Mouse (Mus musculus): ENCODE measurements at regions not wholly inside any gene's neighbourhood (a gene's known extent, or its start where the extent isn't known, plus 50 kb on each side); places are given as distances from the start of the nearest gene placed in this dataset.

DNA sequence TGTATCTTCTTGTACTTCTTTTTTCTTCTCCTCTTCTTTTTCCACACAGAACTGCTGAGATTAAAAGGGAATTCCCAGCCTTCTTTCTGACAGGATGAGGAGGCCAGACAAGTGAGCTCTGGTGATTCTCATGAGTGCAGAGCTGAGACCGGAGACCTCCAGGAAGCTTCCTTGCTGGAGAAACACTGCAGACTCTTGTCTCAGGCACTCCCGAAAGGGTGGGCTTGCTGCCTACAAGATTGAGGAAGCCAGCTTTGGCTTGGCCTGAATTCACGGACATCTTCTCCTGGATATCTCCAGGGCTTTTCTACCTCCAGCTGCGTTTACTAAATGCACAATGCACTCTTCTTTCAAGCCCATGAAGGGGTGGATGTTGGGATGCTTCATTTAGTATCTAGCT lies 226.0 kb downstream of the Csl start:
- TF ChIP-seq CTCF (IDR thresholded peaks at IDR 0.05; ENCODE audit: control insufficient read depth, insufficient read depth, insufficient read length), result no peak
- no peak for TF ChIP-seq MAX (IDR thresholded peaks at IDR 0.05)
- no peak for TF ChIP-seq FOSL1 (IDR thresholded peaks at IDR 0.05; ENCODE audit: insufficient read depth, low read length, poor library complexity, severe bottlenecking)
- TF ChIP-seq CEBPB (IDR thresholded peaks at IDR 0.05; ENCODE audit: low read depth), result no peak
- TF ChIP-seq USF1 (IDR thresholded peaks at IDR 0.05; ENCODE audit: low read depth), result no peak
- no peak for TF ChIP-seq MYOG (IDR thresholded peaks at IDR 0.05; ENCODE audit: control insufficient read depth, extremely low read depth, insufficient read length)
- TF ChIP-seq MYOD1 (IDR thresholded peaks at IDR 0.05; ENCODE audit: control insufficient read depth, insufficient read length, low read depth), result no peak
- no peak overlapping the region for H3K4me3 ChIP-seq (ENCODE audit: insufficient read depth, poor library complexity, severe bottlenecking)
- H3K79me3 ChIP-seq (ENCODE audit: low read depth), result no peaks in the 10 kb centered on the region
- no peaks in the 10 kb centered on the region for H3K36me3 ChIP-seq (ENCODE audit: control insufficient read depth, insufficient read depth)
- H3K27me3 ChIP-seq (ENCODE audit: control insufficient read depth, insufficient read depth, insufficient read length), result no peaks in the 10 kb centered on the region
- no peak overlapping the region for H3ac ChIP-seq (ENCODE audit: control insufficient read depth, insufficient read length, low read depth)
- no peaks in the 10 kb centered on the region for H3K79me2 ChIP-seq (ENCODE audit: control insufficient read depth, insufficient read depth)

DNA sequence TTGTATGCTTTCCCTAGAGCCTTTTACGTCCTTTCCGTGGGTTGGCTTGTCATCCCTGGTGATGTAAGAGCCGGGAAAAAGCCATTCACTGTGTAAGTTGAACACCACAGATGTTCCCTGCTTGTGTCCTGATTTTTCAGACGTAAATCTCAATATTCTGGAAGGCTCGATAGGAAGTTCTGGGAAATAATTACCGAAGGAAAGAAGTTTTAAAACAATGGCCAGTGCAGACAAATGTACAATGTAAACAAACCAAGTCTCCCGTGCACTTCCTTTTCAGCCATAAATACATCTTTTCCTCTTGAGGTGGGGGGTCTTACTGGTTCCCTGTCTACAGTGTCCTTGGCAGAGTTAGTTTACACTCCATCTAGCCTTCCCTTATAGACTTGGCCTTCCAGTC lies 225.2 kb downstream of the Csl start:
- TF ChIP-seq USF1 (IDR thresholded peaks at IDR 0.05; ENCODE audit: low read depth) (no peak), MYOD1 (IDR thresholded peaks at IDR 0.05; ENCODE audit: control insufficient read depth, insufficient read length, low read depth) (no peak), MYOG (IDR thresholded peaks at IDR 0.05; ENCODE audit: control insufficient read depth, extremely low read depth, insufficient read length) (no peak), CTCF (IDR thresholded peaks at IDR 0.05; ENCODE audit: control insufficient read depth, insufficient read depth, insufficient read length) (no peak), MAX (IDR thresholded peaks at IDR 0.05) (no peak), CEBPB (IDR thresholded peaks at IDR 0.05; ENCODE audit: low read depth) (no peak), FOSL1 (IDR thresholded peaks at IDR 0.05; ENCODE audit: insufficient read depth, low read length, poor library complexity, severe bottlenecking) (no peak)
- no peaks in the 10 kb centered on the region for H3K79me3 ChIP-seq (ENCODE audit: low read depth)
- H3K4me3 ChIP-seq (ENCODE audit: insufficient read depth, poor library complexity, severe bottlenecking), result no peak overlapping the region
- no peak overlapping the region for H3ac ChIP-seq (ENCODE audit: control insufficient read depth, insufficient read length, low read depth)
- H3K79me2 ChIP-seq (ENCODE audit: control insufficient read depth, insufficient read depth), result no peaks in the 10 kb centered on the region
- H3K27me3 ChIP-seq (ENCODE audit: control insufficient read depth, insufficient read depth, insufficient read length), result no peaks in the 10 kb centered on the region
- no peaks in the 10 kb centered on the region for H3K36me3 ChIP-seq (ENCODE audit: control insufficient read depth, insufficient read depth)

DNA sequence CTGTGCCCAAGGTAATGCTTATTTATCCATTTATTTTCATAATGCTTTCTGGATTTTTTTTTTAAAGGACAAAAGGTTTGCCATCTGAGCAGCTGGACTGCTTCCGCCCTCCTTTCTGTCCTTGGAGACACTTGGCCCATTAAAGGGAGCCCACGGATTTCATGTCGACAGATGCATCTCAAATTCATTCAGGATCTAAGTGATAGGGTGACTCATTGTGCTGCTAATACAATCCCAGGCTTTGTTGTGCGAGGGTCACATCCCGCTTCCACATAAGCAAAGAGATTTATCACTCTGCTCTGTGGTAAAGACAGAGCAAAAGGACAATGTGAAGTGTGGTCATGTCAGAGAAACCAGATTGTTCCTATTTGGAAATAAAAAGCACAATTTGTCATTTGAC lies 220.8 kb downstream of the Csl start:
- no peak overlapping the region for H3ac ChIP-seq (ENCODE audit: control insufficient read depth, insufficient read length, low read depth)
- no peak overlapping the region for H3K4me3 ChIP-seq (ENCODE audit: insufficient read depth, poor library complexity, severe bottlenecking)
- peak; percentile 1 for TF ChIP-seq CEBPB (IDR thresholded peaks at IDR 0.05; ENCODE audit: low read depth)
- peak; percentile 22 for TF ChIP-seq FOSL1 (IDR thresholded peaks at IDR 0.05; ENCODE audit: insufficient read depth, low read length, poor library complexity, severe bottlenecking)
- TF ChIP-seq MYOD1 (IDR thresholded peaks at IDR 0.05; ENCODE audit: control insufficient read depth, insufficient read length, low read depth), result peak; percentile 15
- TF ChIP-seq MAX (IDR thresholded peaks at IDR 0.05), result no peak
- no peaks in the 10 kb centered on the region for H3K79me2 ChIP-seq (ENCODE audit: control insufficient read depth, insufficient read depth)
- H3K36me3 ChIP-seq (ENCODE audit: control insufficient read depth, insufficient read depth), result no peaks in the 10 kb centered on the region
- no peaks in the 10 kb centered on the region for H3K27me3 ChIP-seq (ENCODE audit: control insufficient read depth, insufficient read depth, insufficient read length)
- no peaks in the 10 kb centered on the region for H3K79me3 ChIP-seq (ENCODE audit: low read depth)

DNA sequence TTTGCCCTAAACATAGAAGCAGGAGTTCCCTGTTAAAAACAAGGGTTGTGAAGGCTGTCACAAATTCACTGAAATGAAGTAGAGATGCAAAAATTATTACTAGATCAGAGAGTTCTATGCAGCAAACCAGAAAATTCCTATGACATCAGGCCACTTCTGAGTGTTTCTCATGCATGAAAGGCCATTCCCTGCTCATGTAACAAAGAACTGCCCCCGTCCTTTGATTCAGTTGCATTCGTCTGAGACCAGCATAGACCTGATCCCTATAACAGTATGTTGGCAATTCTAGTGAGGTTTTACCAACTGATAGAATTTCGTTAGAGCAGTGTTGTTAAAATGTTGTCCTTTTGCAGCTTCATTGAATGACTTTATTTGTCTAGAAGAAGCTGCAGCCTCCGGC lies 207.1 kb downstream of the Csl start:
- TF ChIP-seq USF1 (IDR thresholded peaks at IDR 0.05; ENCODE audit: low read depth) (no peak), MYOD1 (IDR thresholded peaks at IDR 0.05; ENCODE audit: control insufficient read depth, insufficient read length, low read depth) (no peak), CTCF (IDR thresholded peaks at IDR 0.05; ENCODE audit: control insufficient read depth, insufficient read depth, insufficient read length) (no peak), MYOG (IDR thresholded peaks at IDR 0.05; ENCODE audit: control insufficient read depth, extremely low read depth, insufficient read length) (no peak), MAX (IDR thresholded peaks at IDR 0.05) (no peak), FOSL1 (IDR thresholded peaks at IDR 0.05; ENCODE audit: insufficient read depth, low read length, poor library complexity, severe bottlenecking) (no peak), CEBPB (IDR thresholded peaks at IDR 0.05; ENCODE audit: low read depth) (no peak)
- no peaks in the 10 kb centered on the region for H3K36me3 ChIP-seq (ENCODE audit: control insufficient read depth, insufficient read depth)
- H3K4me3 ChIP-seq (ENCODE audit: insufficient read depth, poor library complexity, severe bottlenecking), result no peak overlapping the region
- no peak overlapping the region for H3ac ChIP-seq (ENCODE audit: control insufficient read depth, insufficient read length, low read depth)
- no peaks in the 10 kb centered on the region for H3K79me3 ChIP-seq (ENCODE audit: low read depth)
- no peaks in the 10 kb centered on the region for H3K79me2 ChIP-seq (ENCODE audit: control insufficient read depth, insufficient read depth)
- no peaks in the 10 kb centered on the region for H3K27me3 ChIP-seq (ENCODE audit: control insufficient read depth, insufficient read depth, insufficient read length)

DNA sequence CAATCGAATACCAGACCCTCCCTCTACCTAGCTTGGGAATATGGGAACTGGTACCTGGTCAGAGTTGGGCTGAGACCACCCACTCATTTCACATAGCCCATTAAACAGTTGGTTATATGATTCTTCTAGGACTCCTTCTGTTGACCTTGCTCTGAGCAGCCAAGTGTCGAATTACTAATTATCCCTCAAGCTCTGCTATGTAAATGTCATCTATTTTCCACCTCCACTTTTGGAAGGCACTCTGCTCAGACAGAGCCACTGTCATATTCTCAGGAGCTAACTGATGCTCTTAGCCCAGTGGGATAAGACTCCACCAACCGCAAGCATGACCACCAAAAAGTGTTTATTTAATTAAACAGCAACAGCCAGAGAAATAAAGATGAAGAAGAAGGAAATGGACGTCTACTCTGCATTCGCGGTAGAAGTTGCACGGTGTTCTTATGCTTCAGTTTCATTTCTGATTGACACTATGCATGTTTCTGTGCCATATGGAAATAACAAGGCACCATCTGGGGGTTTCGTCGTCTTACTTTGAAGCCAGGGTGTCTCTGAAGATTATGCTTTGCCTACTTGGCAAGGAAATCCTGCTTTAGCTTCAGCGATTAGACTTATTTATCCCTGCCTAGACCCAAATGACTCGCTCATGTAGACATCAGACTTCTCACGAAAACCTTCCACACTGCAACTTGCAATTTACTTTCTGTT lies 206.5 kb downstream of the Csl start:
- TF ChIP-seq CEBPB (IDR thresholded peaks at IDR 0.05; ENCODE audit: low read depth) (no peak), CTCF (IDR thresholded peaks at IDR 0.05; ENCODE audit: control insufficient read depth, insufficient read depth, insufficient read length) (no peak), USF1 (IDR thresholded peaks at IDR 0.05; ENCODE audit: low read depth) (no peak), MAX (IDR thresholded peaks at IDR 0.05) (no peak), MYOD1 (IDR thresholded peaks at IDR 0.05; ENCODE audit: control insufficient read depth, insufficient read length, low read depth) (no peak), MYOG (IDR thresholded peaks at IDR 0.05; ENCODE audit: control insufficient read depth, extremely low read depth, insufficient read length) (no peak), FOSL1 (IDR thresholded peaks at IDR 0.05; ENCODE audit: insufficient read depth, low read length, poor library complexity, severe bottlenecking) (no peak)
- Histone ChIP-seq H3K79me3 (ENCODE audit: low read depth) (no peaks in the 10 kb centered on the region), H3ac (ENCODE audit: control insufficient read depth, insufficient read length, low read depth) (no peak overlapping the region)

DNA sequence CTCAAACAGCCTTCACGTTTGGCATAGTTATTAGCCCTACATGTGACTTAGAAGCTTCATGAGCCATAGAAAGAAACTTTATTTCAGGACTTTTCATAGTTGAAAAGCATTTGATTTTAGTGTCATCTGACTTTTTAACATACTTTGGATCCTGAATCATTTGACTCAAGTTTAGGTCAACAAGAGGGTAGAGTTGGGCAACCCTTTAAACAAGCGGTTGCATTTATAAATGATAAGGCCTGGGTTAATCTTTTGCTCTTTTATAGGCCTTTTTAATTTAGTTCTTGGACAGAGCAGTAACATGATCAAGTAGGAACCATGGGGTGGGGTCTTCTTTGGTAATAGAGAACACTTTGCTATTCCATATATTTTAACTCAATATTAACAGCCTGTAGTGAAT lies 204.4 kb downstream of the Csl start:
- H3K79me2 ChIP-seq (ENCODE audit: control insufficient read depth, insufficient read depth), result no peaks in the 10 kb centered on the region
- TF ChIP-seq MAX (IDR thresholded peaks at IDR 0.05) (no peak), CEBPB (IDR thresholded peaks at IDR 0.05; ENCODE audit: low read depth) (no peak), USF1 (IDR thresholded peaks at IDR 0.05; ENCODE audit: low read depth) (no peak), CTCF (IDR thresholded peaks at IDR 0.05; ENCODE audit: control insufficient read depth, insufficient read depth, insufficient read length) (no peak), MYOD1 (IDR thresholded peaks at IDR 0.05; ENCODE audit: control insufficient read depth, insufficient read length, low read depth) (no peak), MYOG (IDR thresholded peaks at IDR 0.05; ENCODE audit: control insufficient read depth, extremely low read depth, insufficient read length) (no peak), FOSL1 (IDR thresholded peaks at IDR 0.05; ENCODE audit: insufficient read depth, low read length, poor library complexity, severe bottlenecking) (no peak)

More for the DNA sequence above, 206.5 kb downstream of the Csl start:
- Histone ChIP-seq H3K79me2 (ENCODE audit: control insufficient read depth, insufficient read depth) (no peaks in the 10 kb centered on the region), H3K4me3 (ENCODE audit: insufficient read depth, poor library complexity, severe bottlenecking) (no peak overlapping the region), H3K36me3 (ENCODE audit: control insufficient read depth, insufficient read depth) (no peaks in the 10 kb centered on the region), H3K27me3 (ENCODE audit: control insufficient read depth, insufficient read depth, insufficient read length) (no peaks in the 10 kb centered on the region)

More for the DNA sequence above, 204.4 kb downstream of the Csl start:
- no peak overlapping the region for H3K4me3 ChIP-seq (ENCODE audit: insufficient read depth, poor library complexity, severe bottlenecking)
- H3K79me3 ChIP-seq (ENCODE audit: low read depth), result no peaks in the 10 kb centered on the region
- H3K36me3 ChIP-seq (ENCODE audit: control insufficient read depth, insufficient read depth), result no peaks in the 10 kb centered on the region
- no peak overlapping the region for H3ac ChIP-seq (ENCODE audit: control insufficient read depth, insufficient read length, low read depth)
- no peaks in the 10 kb centered on the region for H3K27me3 ChIP-seq (ENCODE audit: control insufficient read depth, insufficient read depth, insufficient read length)
